ENCODE assay signal across 8 mouse cellular contexts in genomic region chr10:8323304-8323765, GRCm38 (mm10).
DNase-seq lines count a peak whose midpoint lies in the region; ATAC-seq and TF ChIP-seq lines count a peak whose summit lies in the region.

No protein-coding gene starts in this region.

- no peaks in the 10 kb centered on the region for H3K9me3 ChIP-seq in intestine, embryonic 14.5 days (ENCODE audit: control insufficient read depth, low read length)
- H3K9me3 ChIP-seq in intestine, embryonic 15.5 days: no peaks in the 10 kb centered on the region
- no peaks in the 10 kb centered on the region for H3K9me3 ChIP-seq in forebrain, embryonic 16.5 days (ENCODE audit: control insufficient read depth, low read length)
- H3K9me3 ChIP-seq in hindbrain, postnatal 0 days (ENCODE audit: low read length): no peaks in the 10 kb centered on the region
- H3K9me3 ChIP-seq in neural tube, embryonic 13.5 days: peaks cover 3% of the 10 kb centered on the region; the same call in 1 of the 2 replicates

- no peak overlapping the region for H3K4me2 ChIP-seq in intestine, embryonic 14.5 days (ENCODE audit: low read length)
- H3K4me2 ChIP-seq in intestine, embryonic 15.5 days (replicated peaks): no peak overlapping the region
- no peak overlapping the region for H3K4me2 ChIP-seq in forebrain, embryonic 16.5 days (ENCODE audit: low read length)
- no peak overlapping the region for H3K4me2 ChIP-seq in hindbrain, postnatal 0 days (ENCODE audit: low read depth, low read length)
- H3K4me2 ChIP-seq in neural tube, embryonic 13.5 days: no peak overlapping the region

- H3K27me3 ChIP-seq in intestine, embryonic 14.5 days (replicated peaks; ENCODE audit: control insufficient read depth, insufficient read depth, low read length): no peaks in the 10 kb centered on the region
- no peaks in the 10 kb centered on the region for H3K27me3 ChIP-seq in intestine, embryonic 15.5 days (replicated peaks)
- H3K27me3 ChIP-seq in forebrain, embryonic 16.5 days (replicated peaks; ENCODE audit: control insufficient read depth, insufficient read depth, low read length): no peaks in the 10 kb centered on the region
- H3K27me3 ChIP-seq in hindbrain, postnatal 0 days (ENCODE audit: insufficient read depth, low read length): no peaks in the 10 kb centered on the region
- H3K27me3 ChIP-seq in neural tube, embryonic 13.5 days: no peaks in the 10 kb centered on the region

- 39% methylated on average over 2 of the region's 2 CpGs for WGBS in intestine, embryonic 14.5 days
- WGBS in intestine, embryonic 15.5 days: 42% methylated on average over 2 of the region's 2 CpGs
- WGBS in forebrain, embryonic 16.5 days: 40% methylated on average over 2 of the region's 2 CpGs
- WGBS in hindbrain, postnatal 0 days: 25% methylated on average over 2 of the region's 2 CpGs
- 41% methylated on average over 2 of the region's 2 CpGs for WGBS in neural tube, embryonic 13.5 days

- intact Hi-C loops in left cerebral cortex, postnatal 4 days (cut with DNase I): loop anchor here (5.0 kb wide), 1 partner anchor 194 kb away; the partner anchor contains the start of gene Ust

- H3K9ac ChIP-seq in intestine, embryonic 14.5 days (ENCODE audit: low read length): no peak overlapping the region
- H3K9ac ChIP-seq in intestine, embryonic 15.5 days: no peak overlapping the region
- no peak overlapping the region for H3K9ac ChIP-seq in forebrain, embryonic 16.5 days (replicated peaks; ENCODE audit: low read depth, low read length)
- H3K9ac ChIP-seq in hindbrain, postnatal 0 days (replicated peaks; ENCODE audit: low read length): no peak overlapping the region
- no peak overlapping the region for H3K9ac ChIP-seq in neural tube, embryonic 13.5 days

- no peaks in the 10 kb centered on the region for H3K36me3 ChIP-seq in intestine, embryonic 14.5 days (ENCODE audit: control insufficient read depth, insufficient read depth, low read length)
- H3K36me3 ChIP-seq in intestine, embryonic 15.5 days: no peaks in the 10 kb centered on the region
- no peaks in the 10 kb centered on the region for H3K36me3 ChIP-seq in forebrain, embryonic 16.5 days (ENCODE audit: control insufficient read depth, insufficient read depth)
- no peaks in the 10 kb centered on the region for H3K36me3 ChIP-seq in hindbrain, postnatal 0 days (ENCODE audit: insufficient read depth, low read length)
- no peaks in the 10 kb centered on the region for H3K36me3 ChIP-seq in neural tube, embryonic 13.5 days

- TF ChIP-seq CTCF in hindbrain, postnatal 0 days (IDR thresholded peaks at IDR 0.05; ENCODE audit: low read depth): peak; percentile 86

- H3K4me1 ChIP-seq in intestine, embryonic 14.5 days (replicated peaks; ENCODE audit: control insufficient read depth, insufficient read depth, low read length): no peaks in the 10 kb centered on the region
- no peaks in the 10 kb centered on the region for H3K4me1 ChIP-seq in intestine, embryonic 15.5 days (replicated peaks)
- H3K4me1 ChIP-seq in forebrain, embryonic 16.5 days (replicated peaks; ENCODE audit: control insufficient read depth, insufficient read depth, low read length): no peaks in the 10 kb centered on the region
- H3K4me1 ChIP-seq in hindbrain, postnatal 0 days (ENCODE audit: insufficient read depth, low read length): no peaks in the 10 kb centered on the region
- H3K4me1 ChIP-seq in neural tube, embryonic 13.5 days (replicated peaks): no peaks in the 10 kb centered on the region

- ATAC-seq in intestine, embryonic 14.5 days (replicated peaks; ENCODE audit: low FRiP score, low TSS enrichment, low read depth): no peak
- no peak for ATAC-seq in intestine, embryonic 15.5 days
- peak; percentile 49; the same call in 1 of the 2 replicates for ATAC-seq in forebrain, embryonic 16.5 days
- ATAC-seq in hindbrain, postnatal 0 days: peak; percentile 68
- ATAC-seq in neural tube, embryonic 13.5 days (ENCODE audit: low read depth): peak; percentile 43; the same call in 1 of the 2 replicates

- DNase-seq in intestine, embryonic 14.5 days (ENCODE audit: low spot score): peak; percentile 78
- peak; percentile 15 for DNase-seq in c-Kit-positive CD71-positive TER-119-positive erythroid progenitor cells, embryonic 14.5 days (ENCODE audit: low spot score)
- peak; percentile 67 for DNase-seq in hindbrain, postnatal 0 days (ENCODE audit: low spot score)
- DNase-seq in left cerebral cortex, postnatal 4 days: peak; percentile 73
- DNase-seq in thymus, adult 18-20 months: peak; percentile 3 to 22

- H3K4me3 ChIP-seq in intestine, embryonic 14.5 days (ENCODE audit: low read depth, low read length): no peak overlapping the region
- H3K4me3 ChIP-seq in intestine, embryonic 15.5 days (replicated peaks): no peak overlapping the region
- no peak overlapping the region for H3K4me3 ChIP-seq in forebrain, embryonic 16.5 days (replicated peaks; ENCODE audit: low read length)
- no peak overlapping the region for H3K4me3 ChIP-seq in hindbrain, postnatal 0 days (ENCODE audit: low read length)
- H3K4me3 ChIP-seq in neural tube, embryonic 13.5 days: no peak overlapping the region

- H3K27ac ChIP-seq in intestine, embryonic 14.5 days (ENCODE audit: low read depth): no peak overlapping the region
- no peak overlapping the region for H3K27ac ChIP-seq in intestine, embryonic 15.5 days
- H3K27ac ChIP-seq in forebrain, embryonic 16.5 days (ENCODE audit: low read length): no peak overlapping the region
- H3K27ac ChIP-seq in hindbrain, postnatal 0 days: no peak overlapping the region
- H3K27ac ChIP-seq in neural tube, embryonic 13.5 days (replicated peaks): no peak overlapping the region

Comparison
In these comparisons a context has a peak if more than half of its experiments do, and no peak if none do; other contexts are left out.
1. ATAC-seq: peak in forebrain, embryonic 16.5 days (single experiment), hindbrain, postnatal 0 days (single experiment) and neural tube, embryonic 13.5 days (single experiment); none in intestine, embryonic 14.5 days (single experiment) and intestine, embryonic 15.5 days (single experiment).
2. DNase-seq: peak in every context shown above with its lines; median percentile 78 in intestine, embryonic 14.5 days; 73 in left cerebral cortex, postnatal 4 days; 67 in hindbrain, postnatal 0 days; 15 in c-Kit-positive CD71-positive TER-119-positive erythroid progenitor cells, embryonic 14.5 days; 12 in thymus, adult 18-20 months.